ENCODE assay signal across 29 mouse cellular contexts in genomic region chr10:94056487-94056886, GRCm38 (mm10).
"Had no signal": no experiment of that assay in that cellular context is flagged by ENCODE, and none has a peak within 500 bp of the region (broad histone marks: within the 10 kb centered on the region; RNA-seq: fewer than 3 reads in every experiment).

No protein-coding gene starts in this region.

- H3K27ac ChIP-seq: embryonic facial prominence, embryonic 10.5 days; embryonic facial prominence, embryonic 12.5 days; embryonic facial prominence, embryonic 13.5 days; embryonic facial prominence, embryonic 15.5 days; forebrain, embryonic 10.5 days; forebrain, embryonic 12.5 days; forebrain, embryonic 13.5 days; forebrain, embryonic 15.5 days; gastrocnemius, adult 2 months; heart, adult 2 months had no signal

- H3K4me2 ChIP-seq: embryonic facial prominence, embryonic 12.5 days; embryonic facial prominence, embryonic 13.5 days; embryonic facial prominence, embryonic 15.5 days; forebrain, embryonic 12.5 days; forebrain, embryonic 13.5 days; forebrain, embryonic 15.5 days had no signal

- H3K9me3 ChIP-seq: embryonic facial prominence, embryonic 10.5 days; embryonic facial prominence, embryonic 12.5 days; embryonic facial prominence, embryonic 13.5 days; embryonic facial prominence, embryonic 15.5 days; forebrain, embryonic 10.5 days; forebrain, embryonic 12.5 days; forebrain, embryonic 13.5 days; forebrain, embryonic 15.5 days had no signal

- ATAC-seq: forebrain, embryonic 13.5 days; forebrain, embryonic 14.5 days; forebrain, embryonic 15.5 days; forebrain, embryonic 16.5 days; forebrain, postnatal 0 days had no signal

- H3K4me1 ChIP-seq: embryonic facial prominence, embryonic 10.5 days; embryonic facial prominence, embryonic 12.5 days; embryonic facial prominence, embryonic 13.5 days; forebrain, embryonic 10.5 days; forebrain, embryonic 13.5 days; forebrain, embryonic 15.5 days had no signal

- H3K4me3 ChIP-seq: embryonic facial prominence, embryonic 10.5 days; embryonic facial prominence, embryonic 12.5 days; embryonic facial prominence, embryonic 13.5 days; embryonic facial prominence, embryonic 15.5 days; erythroblast, embryonic 14.5 days; forebrain, embryonic 10.5 days; forebrain, embryonic 12.5 days; forebrain, embryonic 13.5 days; forebrain, embryonic 15.5 days; gastrocnemius, adult 2 months; heart, adult 2 months had no signal

- DNase-seq: cerebellum, adult 18-20 months; cerebellum, adult 2 months; cerebellum, adult 8-10 months; cerebellum, adult 9-10 months; cerebellum, adult 9-11 months; cerebellum, postnatal 10 days; cerebellum, postnatal 14 days; cerebellum, postnatal 25 days; cerebellum, postnatal 36 days; embryo, embryonic 11 days; forebrain, postnatal 0 days; gastrocnemius, adult 2 months; gastrocnemius, postnatal 10 days; gastrocnemius, postnatal 14 days; gastrocnemius, postnatal 25 days; gastrocnemius, postnatal 36 days; heart, adult 18-20 months; heart, adult 2 months had no signal

- H3K27me3 ChIP-seq: embryonic facial prominence, embryonic 12.5 days; embryonic facial prominence, embryonic 13.5 days; embryonic facial prominence, embryonic 15.5 days; forebrain, embryonic 12.5 days; forebrain, embryonic 13.5 days; forebrain, embryonic 15.5 days had no signal

- H3K9ac ChIP-seq: embryonic facial prominence, embryonic 12.5 days; embryonic facial prominence, embryonic 13.5 days; embryonic facial prominence, embryonic 15.5 days; forebrain, embryonic 12.5 days; forebrain, embryonic 13.5 days; forebrain, embryonic 15.5 days; forebrain, postnatal 0 days had no signal

- H3K36me3 ChIP-seq: embryonic facial prominence, embryonic 12.5 days; embryonic facial prominence, embryonic 13.5 days; embryonic facial prominence, embryonic 15.5 days; forebrain, embryonic 10.5 days; forebrain, embryonic 12.5 days; forebrain, embryonic 15.5 days had no signal
